Mouse (Mus musculus) stomach, embryonic 15.5 days (tissue): ENCODE results near the gene Klhl32. TPM values are rescaled to one million over a fixed set of nuclear protein-coding genes. Genes with fewer than 3 reads are reported as not detected.

Source experiments
- ATAC-seq: fragments of 200-750 bp; cut with Nextera tagmentation; 2 replicates; pipeline ENCODE4 v1.8.0; 2017; ENCODE audit warnings: low read depth, moderate number of reproducible peaks, moderate TSS enrichment; ENCODE audit not compliant: insufficient read depth, low FRiP score
- H3K27ac ChIP-seq: fragments of 300-500 bp; sonication (generic); 2 replicates; pipeline ENCODE4 v1.5.1; 2015; ENCODE audit warnings: mild to moderate bottlenecking, inconsistent platforms
- H3K27me3 ChIP-seq: fragments of 300-500 bp; sonication (generic); replicated peaks from 2 replicates; pipeline ENCODE4 v1.6.1; 2015; ENCODE audit warnings: inconsistent platforms
- H3K36me3 ChIP-seq: fragments of 300-500 bp; sonication (generic); 2 replicates; pipeline ENCODE4 v1.6.1; 2015; ENCODE audit warnings: inconsistent platforms
- H3K4me1 ChIP-seq: fragments of 300-500 bp; sonication (generic); 2 replicates; pipeline ENCODE4 v1.6.1; 2015; ENCODE audit warnings: inconsistent platforms
- H3K4me2 ChIP-seq: fragments of 300-500 bp; sonication (generic); 2 replicates; pipeline ENCODE4 v1.6.1; 2015; ENCODE audit warnings: mild to moderate bottlenecking, inconsistent platforms
- H3K4me3 ChIP-seq: fragments of 300-500 bp; sonication (generic); replicated peaks from 2 replicates; pipeline ENCODE4 v1.5.1; 2015; ENCODE audit warnings: inconsistent platforms
- H3K9ac ChIP-seq: fragments of 300-500 bp; sonication (generic); 2 replicates; pipeline ENCODE4 v1.6.1; 2015; ENCODE audit warnings: inconsistent platforms
- H3K9me3 ChIP-seq: fragments of 300-500 bp; sonication (generic); 2 replicates; pipeline ENCODE4 v1.6.1; 2016; ENCODE audit warnings: inconsistent platforms
- WGBS: fragments of 180-500 bp; shearing (Covaris S2); methylation state at CpG from one replicate; pipeline ENCODE4 v1.1.7; 2015; 5-methylcytosine and 5-hydroxymethylcytosine counted together
- polyA plus RNA-seq: library from polyadenylated mRNA; unstranded; fragments of >200 nt; fragmentation: Nextera tagmentation; extraction: Ambion mirVana; gene quantifications from 2 replicates; pipeline ENCODE4 v1.2.1, GENCODE M21; 2015

The Klhl32 gene
- polyA plus RNA-seq, 1 experiment from 2014 or later = 4.4 TPM

- Histone ChIP-seq H3K4me3 (no peak overlapping the region), H3K27me3 (no peaks in the 10 kb centered on the region), H3K9ac (no peak overlapping the region), H3K4me2 (no peak overlapping the region), H3K36me3 (0 out of 2 replicates have a peak, but pooled peaks cover 5% of the 10 kb centered on the region), H3K27ac (no peak overlapping the region), H3K4me1 (no peaks in the 10 kb centered on the region), H3K9me3 (no peaks in the 10 kb centered on the region)
- 20% methylated on average over 6 of the region's 6 CpGs for WGBS
- ATAC-seq = peak; percentile 35; the same call in 1 of the 2 replicates
These were observed 276.6 kb downstream of the Klhl32 start for GRCm38 (mm10) chr4:24574276-24574675.

- Histone ChIP-seq H3K4me1 (no peaks in the 10 kb centered on the region), H3K9me3 (no peaks in the 10 kb centered on the region), H3K4me2 (no peak overlapping the region), H3K4me3 (no peak overlapping the region), H3K36me3 (no peaks in the 10 kb centered on the region), H3K27me3 (no peaks in the 10 kb centered on the region), H3K9ac (no peak overlapping the region), H3K27ac (no peak overlapping the region)
- ATAC-seq = no peak
- WGBS = 87% methylated on average over 7 of the region's 7 CpGs
These were observed 281.9 kb downstream of the Klhl32 start for GRCm38 (mm10) chr4:24568989-24569556.

- H3K4me2 ChIP-seq = no peak overlapping the region
- no peak overlapping the region for H3K4me3 ChIP-seq
- H3K9me3 ChIP-seq = no peaks in the 10 kb centered on the region
- H3K9ac ChIP-seq = no peak overlapping the region
- 72% methylated on average over 6 of the region's 6 CpGs for WGBS
- H3K27me3 ChIP-seq = no peaks in the 10 kb centered on the region
- no peak for ATAC-seq
- no peaks in the 10 kb centered on the region for H3K36me3 ChIP-seq
- H3K27ac ChIP-seq = no peak overlapping the region
- no peaks in the 10 kb centered on the region for H3K4me1 ChIP-seq
These were observed 282.9 kb downstream of the Klhl32 start for GRCm38 (mm10) chr4:24568026-24568425.

Other genes starting within 250 kb of the Klhl32 start
- 46.5 and 56.1 TPM in 2 replicates for gene Ndufaf4, start 47.0 kb upstream of the Klhl32 start, polyA plus RNA-seq
- 1.1 and 1.2 TPM in 2 replicates for gene Gpr63, start 115.3 kb upstream of the Klhl32 start, polyA plus RNA-seq